Mouse (Mus musculus): Measurements from ENCODE around the gene Gm13290. TPM values are rescaled to one million over a fixed set of nuclear protein-coding genes. Genes with fewer than 3 reads are reported as not detected.

Gm13290 gene
- not detected for polyA plus RNA-seq (2014; fragmentation: Illumina TruSeq; extraction: RNeasy Lipid Tissue Mini Kit (QIAGEN cat#74804); ENCODE audit: low read depth, low replicate concordance)

GRCm38 (mm10) chr4:88773534-88773933, at the start of gene Gm13290:
Gene Gm13290 (plus strand): TSS chr4:88773834.

DNA sequence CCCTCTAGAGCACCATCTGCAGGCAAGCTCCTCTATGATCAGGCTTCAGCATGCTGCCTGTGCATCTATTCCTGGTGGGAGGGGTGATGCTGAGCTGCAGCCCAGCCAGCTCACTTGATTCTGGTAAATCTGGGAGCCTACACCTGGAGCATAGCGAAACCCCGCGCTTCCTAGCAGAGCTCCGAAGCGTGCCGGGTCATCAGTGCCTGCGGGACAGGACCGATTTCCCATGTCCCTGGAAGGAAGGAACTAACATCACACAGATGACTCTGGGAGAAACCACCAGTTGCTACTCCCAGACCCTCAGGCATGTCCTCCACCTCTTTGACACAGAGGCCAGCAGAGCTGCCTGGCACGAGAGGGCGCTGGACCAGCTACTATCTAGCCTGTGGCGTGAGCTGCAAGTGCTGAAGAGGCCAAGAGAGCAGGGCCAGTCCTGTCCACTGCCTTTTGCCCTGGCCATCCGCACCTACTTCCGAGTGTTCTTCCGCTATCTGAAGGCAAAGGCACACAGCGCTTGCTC, 18.8 kb upstream of the Gm13290 start, which contains the start of gene Gm13271:
Gene Gm13271 (plus strand): TSS at position 51 of the 523 bp plus-strand sequence.

DNA sequence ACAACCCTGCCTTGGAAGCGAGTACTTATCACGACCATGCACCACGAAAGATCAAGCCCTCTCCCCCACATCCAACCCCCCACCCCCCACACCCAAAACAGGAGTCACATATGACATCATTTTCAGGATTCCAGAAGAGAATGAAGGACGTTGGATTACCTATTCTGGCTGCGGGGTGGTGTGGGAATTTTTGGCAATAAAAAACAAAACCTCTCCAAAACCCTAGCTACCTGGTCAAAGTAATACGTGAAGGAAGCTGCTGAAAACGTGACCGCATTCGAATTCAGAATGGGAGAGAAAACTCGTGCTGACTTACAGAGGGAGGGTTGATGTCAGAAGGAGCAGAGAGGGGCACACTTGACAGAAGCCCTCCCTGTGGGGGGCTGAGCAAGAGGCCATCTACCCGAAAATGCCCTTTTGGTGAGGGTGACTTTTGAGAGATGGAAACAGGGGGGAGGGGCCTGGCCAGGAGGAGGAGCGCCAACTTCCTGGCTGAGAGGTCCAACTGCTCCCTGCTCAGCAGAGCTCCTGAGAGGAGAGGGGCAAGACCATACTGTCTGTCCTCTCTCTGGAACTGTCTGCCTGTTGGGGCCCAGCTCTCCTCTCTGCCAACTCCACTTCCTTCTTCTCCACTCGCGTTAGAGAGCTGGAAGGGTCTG, 13.9 kb upstream of the Gm13290 start, which contains the start of gene Gm13283:
Gene Gm13283 (plus strand): TSS at position 510 of the 659 bp plus-strand sequence.

GRCm38 (mm10) chr4:88776622-88777021, 3.0 kb downstream of the Gm13290 start, which contains the start of gene Gm13289:
Gene Gm13289 (plus strand): TSS chr4:88776922.

GRCm38 (mm10) chr4:88779550-88779949, 5.9 kb downstream of the Gm13290 start, which contains the start of gene Gm13272:
Gene Gm13272 (plus strand): TSS chr4:88779850.

GRCm38 (mm10) chr4:88781831-88782230, 8.2 kb downstream of the Gm13290 start, which contains the start of gene Ifnz:
Gene Ifnz (plus strand): TSS chr4:88782131.

DNA sequence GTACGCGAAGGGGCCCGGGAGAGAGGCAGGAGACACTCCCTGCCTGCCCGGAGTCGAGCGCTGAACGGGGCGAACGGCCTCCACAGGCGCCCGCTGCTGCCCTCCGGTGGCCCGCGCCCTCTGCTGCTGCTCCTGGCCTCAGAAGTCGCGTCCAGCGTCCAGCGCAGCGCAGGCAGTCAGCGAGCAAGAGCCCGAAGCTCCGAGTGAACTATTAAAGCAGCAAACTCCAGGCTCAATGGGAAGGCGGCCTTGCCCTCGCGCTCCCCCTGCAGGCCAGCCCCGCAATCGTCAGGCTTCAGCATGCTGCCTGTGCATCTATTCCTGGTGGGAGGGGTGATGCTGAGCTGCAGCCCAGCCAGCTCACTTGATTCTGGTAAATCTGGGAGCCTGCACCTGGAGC, 11.8 kb downstream of the Gm13290 start, which contains the start of gene Gm13276:
Gene Gm13276 (plus strand): TSS at position 301 of the 400 bp plus-strand sequence.

DNA sequence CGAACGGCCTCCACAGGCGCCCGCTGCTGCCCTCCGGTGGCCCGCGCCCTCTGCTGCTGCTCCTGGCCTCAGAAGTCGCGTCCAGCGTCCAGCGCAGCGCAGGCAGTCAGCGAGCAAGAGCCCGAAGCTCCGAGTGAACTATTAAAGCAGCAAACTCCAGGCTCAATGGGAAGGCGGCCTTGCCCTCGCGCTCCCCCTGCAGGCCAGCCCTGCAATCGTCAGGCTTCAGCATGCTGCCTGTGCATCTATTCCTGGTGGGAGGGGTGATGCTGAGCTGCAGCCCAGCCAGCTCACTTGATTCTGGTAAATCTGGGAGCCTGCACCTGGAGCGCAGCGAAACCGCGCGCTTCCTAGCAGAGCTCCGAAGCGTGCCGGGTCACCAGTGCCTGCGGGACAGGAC, 14.8 kb downstream of the Gm13290 start, which contains the start of gene Gm13277:
Gene Gm13277 (plus strand): TSS at position 231 of the 400 bp plus-strand sequence.

DNA sequence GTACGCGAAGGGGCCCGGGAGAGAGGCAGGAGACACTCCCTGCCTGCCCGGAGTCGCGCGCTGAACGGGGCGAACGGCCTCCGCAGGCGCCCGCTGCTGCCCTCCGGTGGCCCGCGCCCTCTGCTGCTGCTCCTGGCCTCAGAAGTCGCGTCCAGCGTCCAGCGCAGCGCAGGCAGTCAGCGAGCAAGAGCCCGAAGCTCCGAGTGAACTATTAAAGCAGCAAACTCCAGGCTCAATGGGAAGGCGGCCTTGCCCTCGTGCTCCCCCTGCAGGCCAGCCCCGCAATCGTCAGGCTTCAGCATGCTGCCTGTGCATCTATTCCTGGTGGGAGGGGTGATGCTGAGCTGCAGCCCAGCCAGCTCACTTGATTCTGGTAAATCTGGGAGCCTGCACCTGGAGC, 17.6 kb downstream of the Gm13290 start, which contains the start of gene Gm13278:
Gene Gm13278 (plus strand): TSS at position 301 of the 400 bp plus-strand sequence.

GRCm38 (mm10) chr4:88793936-88794675, 20.5 kb downstream of the Gm13290 start, which contains the start of gene Gm13275:
Gene Gm13275 (plus strand): TSS chr4:88794487.

GRCm38 (mm10) chr4:88797097-88797496, 23.5 kb downstream of the Gm13290 start, which contains the start of gene Gm13279:
Gene Gm13279 (plus strand): TSS chr4:88797397.

GRCm38 (mm10) chr4:88799365-88799764, 25.7 kb downstream of the Gm13290 start, which contains the start of gene Gm13285:
Gene Gm13285 (plus strand): TSS chr4:88799665.

GRCm38 (mm10) chr4:88802954-88803353, 29.3 kb downstream of the Gm13290 start, which contains the start of gene Gm13287:
Gene Gm13287 (plus strand): TSS chr4:88803254.

GRCm38 (mm10) chr4:88805231-88805630, 31.6 kb downstream of the Gm13290 start, which contains the start of gene Gm13288:
Gene Gm13288 (plus strand): TSS chr4:88805531.

DNA sequence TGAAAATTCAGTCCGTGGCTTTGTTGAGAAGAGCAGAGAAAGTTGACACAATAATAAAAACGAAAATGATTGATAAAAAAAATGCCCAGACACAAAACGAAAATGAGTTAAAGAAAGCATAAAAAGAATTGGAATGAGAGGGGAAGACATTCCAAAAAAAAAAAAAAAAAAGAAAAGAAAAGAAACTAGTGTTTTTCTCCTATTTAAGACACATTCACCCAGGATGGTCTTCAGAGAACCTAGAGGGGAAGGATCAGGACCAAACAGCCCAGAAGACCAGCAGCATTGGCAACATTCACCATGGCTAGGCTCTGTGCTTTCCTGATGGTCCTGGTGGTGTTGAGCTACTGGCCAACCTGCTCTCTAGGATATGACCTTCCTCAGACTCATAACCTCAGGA, 42.3 kb downstream of the Gm13290 start, which contains the start of gene Ifna7:
Gene Ifna7 (plus strand): TSS at position 301 of the 400 bp plus-strand sequence.

GRCm38 (mm10) chr4:88819659-88820058, 46.0 kb downstream of the Gm13290 start, which contains the start of gene Ifna11:
Gene Ifna11 (plus strand): TSS chr4:88819959.

Other genes starting within 250 kb of the Gm13290 start
- not detected for gene Ifna15, start 215.6 kb upstream of the Gm13290 start, polyA plus RNA-seq (2014; fragmentation: Illumina TruSeq; extraction: RNeasy Lipid Tissue Mini Kit (QIAGEN cat#74804); ENCODE audit: low read depth, low replicate concordance)
- not detected for gene Ifna14, start 202.0 kb upstream of the Gm13290 start, polyA plus RNA-seq (2014; fragmentation: Illumina TruSeq; extraction: RNeasy Lipid Tissue Mini Kit (QIAGEN cat#74804); ENCODE audit: low read depth, low replicate concordance)
- gene Ifna9, start 181.4 kb upstream of the Gm13290 start, polyA plus RNA-seq (2014; fragmentation: Illumina TruSeq; extraction: RNeasy Lipid Tissue Mini Kit (QIAGEN cat#74804); ENCODE audit: low read depth, low replicate concordance) = not detected
- not detected for gene Ifna12, start 170.5 kb upstream of the Gm13290 start, polyA plus RNA-seq (2014; fragmentation: Illumina TruSeq; extraction: RNeasy Lipid Tissue Mini Kit (QIAGEN cat#74804); ENCODE audit: low read depth, low replicate concordance)
- gene C87499, start 139.4 kb upstream of the Gm13290 start, polyA plus RNA-seq (2014; fragmentation: Illumina TruSeq; extraction: RNeasy Lipid Tissue Mini Kit (QIAGEN cat#74804); ENCODE audit: low read depth, low replicate concordance) = not detected
- gene Ifna13, start 129.4 kb upstream of the Gm13290 start, polyA plus RNA-seq (2014; fragmentation: Illumina TruSeq; extraction: RNeasy Lipid Tissue Mini Kit (QIAGEN cat#74804); ENCODE audit: low read depth, low replicate concordance) = not detected
- not detected for gene Ifna16, start 96.9 kb upstream of the Gm13290 start, polyA plus RNA-seq (2014; fragmentation: Illumina TruSeq; extraction: RNeasy Lipid Tissue Mini Kit (QIAGEN cat#74804); ENCODE audit: low read depth, low replicate concordance)
- gene Ifna2, start 89.9 kb upstream of the Gm13290 start, polyA plus RNA-seq (2014; fragmentation: Illumina TruSeq; extraction: RNeasy Lipid Tissue Mini Kit (QIAGEN cat#74804); ENCODE audit: low read depth, low replicate concordance) = not detected
- gene Ifnab, start 82.5 kb upstream of the Gm13290 start, polyA plus RNA-seq (2014; fragmentation: Illumina TruSeq; extraction: RNeasy Lipid Tissue Mini Kit (QIAGEN cat#74804); ENCODE audit: low read depth, low replicate concordance) = not detected
- gene Gm26566, start 52.0 kb upstream of the Gm13290 start, polyA plus RNA-seq (2014; fragmentation: Illumina TruSeq; extraction: RNeasy Lipid Tissue Mini Kit (QIAGEN cat#74804); ENCODE audit: low read depth, low replicate concordance) = not detected
- gene Klhl9, start 51.4 kb upstream of the Gm13290 start, polyA plus RNA-seq (2014; fragmentation: Illumina TruSeq; extraction: RNeasy Lipid Tissue Mini Kit (QIAGEN cat#74804); ENCODE audit: low read depth, low replicate concordance) = 150 TPM
- gene Gm13271, start 19.0 kb upstream of the Gm13290 start, polyA plus RNA-seq (2014; fragmentation: Illumina TruSeq; extraction: RNeasy Lipid Tissue Mini Kit (QIAGEN cat#74804); ENCODE audit: low read depth, low replicate concordance) = not detected
- gene Gm13283, start 13.7 kb upstream of the Gm13290 start, polyA plus RNA-seq (2014; fragmentation: Illumina TruSeq; extraction: RNeasy Lipid Tissue Mini Kit (QIAGEN cat#74804); ENCODE audit: low read depth, low replicate concordance) = not detected
- not detected for gene Gm13289, start 3.1 kb downstream of the Gm13290 start, polyA plus RNA-seq (2014; fragmentation: Illumina TruSeq; extraction: RNeasy Lipid Tissue Mini Kit (QIAGEN cat#74804); ENCODE audit: low read depth, low replicate concordance)
- not detected for gene Gm13272, start 6.0 kb downstream of the Gm13290 start, polyA plus RNA-seq (2014; fragmentation: Illumina TruSeq; extraction: RNeasy Lipid Tissue Mini Kit (QIAGEN cat#74804); ENCODE audit: low read depth, low replicate concordance)
- not detected for gene Ifnz, start 8.3 kb downstream of the Gm13290 start, polyA plus RNA-seq (2014; fragmentation: Illumina TruSeq; extraction: RNeasy Lipid Tissue Mini Kit (QIAGEN cat#74804); ENCODE audit: low read depth, low replicate concordance)
- gene Gm13276, start 11.9 kb downstream of the Gm13290 start, polyA plus RNA-seq (2014; fragmentation: Illumina TruSeq; extraction: RNeasy Lipid Tissue Mini Kit (QIAGEN cat#74804); ENCODE audit: low read depth, low replicate concordance) = not detected
- gene Gm13277, start 14.8 kb downstream of the Gm13290 start, polyA plus RNA-seq (2014; fragmentation: Illumina TruSeq; extraction: RNeasy Lipid Tissue Mini Kit (QIAGEN cat#74804); ENCODE audit: low read depth, low replicate concordance) = not detected
- not detected for gene Gm13278, start 17.7 kb downstream of the Gm13290 start, polyA plus RNA-seq (2014; fragmentation: Illumina TruSeq; extraction: RNeasy Lipid Tissue Mini Kit (QIAGEN cat#74804); ENCODE audit: low read depth, low replicate concordance)
- not detected for gene Gm13275, start 20.7 kb downstream of the Gm13290 start, polyA plus RNA-seq (2014; fragmentation: Illumina TruSeq; extraction: RNeasy Lipid Tissue Mini Kit (QIAGEN cat#74804); ENCODE audit: low read depth, low replicate concordance)
- not detected for gene Gm13279, start 23.6 kb downstream of the Gm13290 start, polyA plus RNA-seq (2014; fragmentation: Illumina TruSeq; extraction: RNeasy Lipid Tissue Mini Kit (QIAGEN cat#74804); ENCODE audit: low read depth, low replicate concordance)
- not detected for gene Gm13285, start 25.8 kb downstream of the Gm13290 start, polyA plus RNA-seq (2014; fragmentation: Illumina TruSeq; extraction: RNeasy Lipid Tissue Mini Kit (QIAGEN cat#74804); ENCODE audit: low read depth, low replicate concordance)
- not detected for gene Gm13287, start 29.4 kb downstream of the Gm13290 start, polyA plus RNA-seq (2014; fragmentation: Illumina TruSeq; extraction: RNeasy Lipid Tissue Mini Kit (QIAGEN cat#74804); ENCODE audit: low read depth, low replicate concordance)
- not detected for gene Gm13288, start 31.7 kb downstream of the Gm13290 start, polyA plus RNA-seq (2014; fragmentation: Illumina TruSeq; extraction: RNeasy Lipid Tissue Mini Kit (QIAGEN cat#74804); ENCODE audit: low read depth, low replicate concordance)
- not detected for gene Ifna7, start 42.4 kb downstream of the Gm13290 start, polyA plus RNA-seq (2014; fragmentation: Illumina TruSeq; extraction: RNeasy Lipid Tissue Mini Kit (QIAGEN cat#74804); ENCODE audit: low read depth, low replicate concordance)
- not detected for gene Ifna11, start 46.1 kb downstream of the Gm13290 start, polyA plus RNA-seq (2014; fragmentation: Illumina TruSeq; extraction: RNeasy Lipid Tissue Mini Kit (QIAGEN cat#74804); ENCODE audit: low read depth, low replicate concordance)
- not detected for gene Ifna6, start 53.6 kb downstream of the Gm13290 start, polyA plus RNA-seq (2014; fragmentation: Illumina TruSeq; extraction: RNeasy Lipid Tissue Mini Kit (QIAGEN cat#74804); ENCODE audit: low read depth, low replicate concordance)
- not detected for gene Ifna5, start 61.7 kb downstream of the Gm13290 start, polyA plus RNA-seq (2014; fragmentation: Illumina TruSeq; extraction: RNeasy Lipid Tissue Mini Kit (QIAGEN cat#74804); ENCODE audit: low read depth, low replicate concordance)
- gene Ifna4, start 68.0 kb downstream of the Gm13290 start, polyA plus RNA-seq (2014; fragmentation: Illumina TruSeq; extraction: RNeasy Lipid Tissue Mini Kit (QIAGEN cat#74804); ENCODE audit: low read depth, low replicate concordance) = not detected
- gene Ifna1, start 76.3 kb downstream of the Gm13290 start, polyA plus RNA-seq (2014; fragmentation: Illumina TruSeq; extraction: RNeasy Lipid Tissue Mini Kit (QIAGEN cat#74804); ENCODE audit: low read depth, low replicate concordance) = not detected
- gene Ifne, start 106.4 kb downstream of the Gm13290 start, polyA plus RNA-seq (2014; fragmentation: Illumina TruSeq; extraction: RNeasy Lipid Tissue Mini Kit (QIAGEN cat#74804); ENCODE audit: low read depth, low replicate concordance) = not detected